Mouse (Mus musculus) CD4-positive, CD25-positive, alpha-beta regulatory T cell, adult 2 months (primary cell): ENCODE results near the gene Cux1.

Source experiments
- DNase-seq: peaks from one replicate; pipeline ENCODE4 v3.0.0-alpha.2; 2012; ENCODE audit warnings: low read depth, low spot score

The Cux1 gene

DNA sequence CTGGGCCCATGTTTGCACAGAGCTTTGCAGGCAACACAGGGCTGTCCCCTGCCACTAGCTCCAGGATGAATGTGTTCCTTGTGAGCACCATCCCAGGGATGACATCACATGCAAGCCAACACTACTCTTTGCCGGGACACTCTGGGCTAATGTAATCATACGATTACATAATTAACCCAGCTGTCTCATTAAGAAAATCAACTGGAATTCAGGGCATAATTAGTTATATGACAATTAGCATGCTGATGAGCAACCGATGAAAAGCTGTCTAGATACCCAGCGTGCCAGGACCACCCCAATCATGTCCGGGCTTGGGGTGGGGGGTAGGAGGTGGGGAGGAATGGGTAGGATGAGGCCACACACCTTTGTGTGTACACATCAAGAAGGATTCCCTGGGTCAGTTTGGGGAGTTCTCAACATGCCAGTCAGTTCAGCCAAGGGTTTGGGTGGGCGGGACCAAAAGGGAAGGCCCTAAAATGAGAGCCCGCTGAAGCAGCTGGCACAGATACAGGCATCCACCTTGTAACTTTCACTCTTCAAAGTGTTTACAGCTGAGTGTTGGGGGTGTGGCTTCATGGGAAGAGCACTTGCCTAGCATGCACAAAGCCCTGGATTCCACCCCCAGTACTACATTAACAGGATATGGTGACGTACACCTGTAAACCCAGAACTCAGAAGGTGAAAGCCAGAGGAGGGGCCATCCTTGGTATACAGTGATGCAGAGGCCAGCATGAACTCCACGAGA is 184.9 kb downstream of the Cux1 start:
- DNase-seq = peak; percentile 22

DNA sequence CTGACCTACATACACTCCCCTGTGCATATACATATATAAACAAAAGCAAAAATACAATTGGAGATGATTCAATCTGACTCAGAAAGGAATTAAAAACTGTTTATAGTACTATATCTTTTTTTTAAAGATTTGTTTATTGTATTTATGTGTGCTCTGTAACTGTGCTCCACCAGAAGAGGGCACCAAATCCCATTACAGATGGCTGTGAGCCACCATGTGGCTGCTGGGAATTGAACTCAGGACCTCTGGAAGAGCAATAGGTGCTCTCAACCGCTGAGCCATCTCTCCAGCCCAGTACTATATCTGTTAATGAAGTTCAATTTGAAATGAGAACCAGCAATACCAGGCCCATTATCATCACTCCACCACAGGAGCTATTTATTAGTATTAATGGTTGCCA is 187.9 kb downstream of the Cux1 start:
- DNase-seq = peak; percentile 36

DNA sequence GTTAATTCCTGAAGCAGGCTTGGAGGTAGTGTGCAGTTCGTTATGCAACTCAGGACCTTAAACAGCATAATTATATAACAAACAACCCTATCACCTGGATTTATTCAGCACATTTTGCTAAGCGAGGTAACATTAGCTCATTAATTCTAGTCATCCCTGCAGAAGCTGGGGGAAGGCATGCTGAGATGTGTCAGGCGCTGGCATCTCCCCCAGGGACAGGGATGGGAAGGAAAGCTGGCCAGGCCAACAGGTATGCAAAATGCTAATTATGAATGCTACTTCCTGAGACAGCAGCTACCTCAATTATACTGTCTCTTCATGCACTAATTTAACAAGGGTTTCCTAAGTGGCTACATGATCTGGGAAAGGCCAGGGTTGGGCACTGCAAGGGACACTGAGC is 190.2 kb downstream of the Cux1 start:
- no peak for DNase-seq

DNA sequence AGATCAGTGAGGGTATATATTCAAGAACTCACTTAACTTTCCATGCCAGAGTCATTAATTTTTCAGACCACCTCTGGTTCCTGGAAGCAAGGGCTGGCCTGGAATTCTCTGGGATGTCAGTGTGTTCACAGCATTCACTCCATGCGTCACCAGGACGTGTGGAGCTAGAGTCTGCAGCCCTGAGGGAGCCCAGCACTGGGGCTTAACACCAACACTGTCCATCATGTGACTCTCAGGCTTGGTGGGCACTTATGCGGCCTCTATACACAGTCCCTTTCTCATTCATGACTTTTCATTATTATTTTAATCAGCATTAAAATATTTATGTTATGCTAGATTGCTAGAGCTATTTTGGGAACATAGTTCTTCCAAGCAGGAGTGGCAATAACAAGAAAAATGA is 191.9 kb downstream of the Cux1 start:
- no peak for DNase-seq

DNA sequence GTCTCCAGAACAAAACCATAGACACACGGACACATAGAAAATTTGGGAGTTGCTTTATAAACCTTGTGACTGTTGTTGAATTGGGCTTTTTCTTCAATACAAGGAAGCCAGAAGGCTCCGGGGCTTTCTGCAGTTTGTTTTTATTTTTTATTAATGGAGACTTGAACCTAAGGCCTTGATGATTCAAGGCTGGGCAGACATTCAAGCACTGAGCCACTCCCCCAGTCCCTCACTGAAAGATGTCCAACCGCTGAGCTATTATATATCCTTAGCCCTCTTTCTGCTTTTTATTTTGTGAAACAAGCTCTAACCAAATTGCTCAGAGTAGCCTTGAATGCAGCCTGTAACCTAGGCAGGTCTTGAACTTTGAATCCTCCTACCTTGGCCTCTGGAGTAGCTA is 195.0 kb downstream of the Cux1 start:
- DNase-seq = no peak

DNA sequence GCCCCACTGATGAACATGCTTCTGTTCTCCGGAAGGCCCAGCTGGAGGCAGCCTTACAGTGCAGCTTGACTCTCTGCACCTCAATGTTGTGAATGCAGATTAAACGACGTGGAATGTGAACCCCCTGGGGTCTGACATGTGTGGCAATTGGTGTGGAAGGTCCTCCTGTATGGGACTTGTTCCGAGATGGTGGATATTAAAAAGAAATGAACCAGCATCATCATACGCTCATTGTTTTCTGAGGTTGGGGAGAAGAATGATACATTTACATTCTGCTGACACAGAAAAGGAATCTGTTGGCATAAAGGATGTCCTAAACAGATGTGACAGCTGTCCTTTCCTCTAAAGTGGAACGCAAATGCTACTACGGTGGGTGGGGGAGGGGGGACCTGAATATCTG is 203.9 kb downstream of the Cux1 start:
- DNase-seq = no peak

DNA sequence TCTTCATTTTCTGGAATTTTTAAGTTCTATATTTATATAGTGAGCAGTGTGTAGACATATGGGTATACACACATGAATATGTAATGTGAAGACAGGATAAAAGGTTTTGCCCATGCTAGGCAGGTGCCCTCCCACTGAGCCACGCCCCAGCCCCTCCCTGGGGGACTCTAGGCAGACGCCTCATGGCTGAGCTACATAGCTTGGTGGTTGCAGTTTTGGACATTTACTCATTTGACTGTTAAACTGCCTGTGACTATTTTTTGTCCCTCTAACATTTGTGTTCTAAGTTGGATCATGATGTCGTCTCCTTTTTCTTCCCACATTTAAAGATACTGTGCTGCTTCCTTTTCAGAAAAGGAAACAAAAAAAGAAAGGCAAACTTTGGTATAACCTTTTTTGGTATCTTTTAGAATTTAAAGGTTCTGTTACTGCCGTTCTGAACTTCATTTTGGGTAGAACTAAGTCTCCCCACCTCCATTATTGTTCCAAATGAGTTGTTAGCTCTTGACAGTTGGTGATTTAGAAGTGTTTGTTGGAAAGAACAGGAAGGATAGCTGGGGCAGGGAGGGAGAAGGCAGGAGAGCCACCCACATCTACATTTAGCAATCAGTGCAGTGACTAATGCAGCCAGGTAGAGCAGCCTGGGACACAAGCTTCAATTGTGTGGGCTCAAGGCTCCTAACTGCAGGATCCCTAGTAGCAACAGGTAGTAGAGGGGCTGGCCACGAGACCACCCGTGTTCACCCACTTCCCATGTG is 204.6 kb downstream of the Cux1 start:
- DNase-seq = no peak

DNA sequence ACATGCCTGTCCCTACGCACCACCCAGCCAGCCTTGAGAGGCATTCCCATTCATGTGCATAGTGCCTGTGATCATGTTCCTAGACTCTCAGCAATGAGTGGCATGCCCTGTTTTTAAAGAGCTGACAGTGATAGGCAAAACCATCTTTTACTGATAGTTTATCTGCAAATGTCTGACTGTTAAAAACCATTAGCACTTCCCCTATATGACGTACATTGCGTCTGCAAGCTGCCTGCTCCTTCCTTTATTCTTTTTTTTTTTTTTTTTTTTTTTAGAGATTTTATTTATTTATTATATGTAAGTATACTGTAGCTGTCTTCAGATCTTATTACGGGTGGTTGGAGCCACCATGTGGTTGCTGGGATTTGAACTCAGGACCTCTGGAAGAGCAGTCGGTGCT is 205.3 kb downstream of the Cux1 start:
- no peak for DNase-seq

DNA sequence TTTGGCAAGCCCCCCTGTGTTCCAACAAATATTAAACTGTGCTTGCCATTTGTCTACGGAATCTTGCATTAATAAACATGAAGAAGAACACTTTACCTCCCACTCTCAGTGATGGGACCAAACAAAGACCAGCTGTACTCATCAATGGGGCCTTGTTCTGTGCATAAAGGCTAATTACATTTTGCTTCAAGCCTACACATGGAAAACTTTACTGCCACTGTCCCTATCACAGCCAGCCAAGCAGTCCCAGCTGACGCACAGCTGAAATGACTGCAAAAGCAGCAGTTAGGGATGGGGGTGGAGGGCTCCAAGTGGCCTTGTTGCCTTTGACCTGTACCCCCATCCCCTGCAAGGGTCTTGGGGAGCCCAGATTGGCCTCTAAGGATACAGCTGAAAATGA is 210.1 kb downstream of the Cux1 start:
- DNase-seq = no peak

DNA sequence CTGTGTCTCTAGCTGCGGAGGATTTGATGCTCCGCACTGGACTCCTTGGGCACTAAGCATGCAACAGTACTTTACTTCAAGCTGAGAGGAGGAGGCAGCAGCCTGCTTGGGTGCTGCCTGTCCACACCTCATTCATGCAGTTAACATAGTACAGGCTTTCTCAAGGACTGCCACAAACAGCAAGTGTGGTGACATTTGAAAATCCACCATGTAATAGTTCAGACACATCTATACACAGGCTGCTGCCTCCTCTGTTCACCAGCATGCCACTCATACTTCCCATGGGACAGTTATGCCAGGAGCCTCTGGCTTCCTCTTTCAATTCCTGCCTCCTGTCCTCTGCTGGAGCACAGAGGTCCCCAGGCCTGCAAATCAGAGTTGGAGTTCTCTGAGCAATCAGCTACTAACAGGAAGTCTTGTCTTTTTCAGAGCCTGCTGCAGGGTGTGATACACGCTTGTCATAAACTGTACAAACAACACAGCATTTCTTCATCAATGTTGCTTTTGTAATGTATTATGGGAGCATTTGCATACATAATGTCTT is 211.6 kb downstream of the Cux1 start:
- DNase-seq = no peak

DNA sequence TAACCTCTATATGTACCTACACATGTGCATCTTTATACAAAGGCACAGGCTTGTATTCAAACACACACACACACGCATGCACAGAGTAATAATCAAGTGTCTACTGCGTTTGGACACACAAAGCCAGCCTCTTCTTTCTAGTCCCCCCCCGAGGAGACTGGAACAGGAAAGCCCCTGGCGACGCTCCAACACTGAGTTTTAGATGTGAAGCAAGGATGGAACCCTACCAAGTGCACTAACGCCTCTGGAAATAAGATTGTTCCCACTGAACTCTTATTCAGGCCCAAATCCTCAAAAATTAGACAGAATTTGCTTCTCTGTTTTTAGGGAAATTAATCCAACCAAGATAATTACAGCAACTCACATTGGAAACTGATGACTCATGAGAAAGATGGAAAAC is 212.6 kb downstream of the Cux1 start:
- no peak for DNase-seq

DNA sequence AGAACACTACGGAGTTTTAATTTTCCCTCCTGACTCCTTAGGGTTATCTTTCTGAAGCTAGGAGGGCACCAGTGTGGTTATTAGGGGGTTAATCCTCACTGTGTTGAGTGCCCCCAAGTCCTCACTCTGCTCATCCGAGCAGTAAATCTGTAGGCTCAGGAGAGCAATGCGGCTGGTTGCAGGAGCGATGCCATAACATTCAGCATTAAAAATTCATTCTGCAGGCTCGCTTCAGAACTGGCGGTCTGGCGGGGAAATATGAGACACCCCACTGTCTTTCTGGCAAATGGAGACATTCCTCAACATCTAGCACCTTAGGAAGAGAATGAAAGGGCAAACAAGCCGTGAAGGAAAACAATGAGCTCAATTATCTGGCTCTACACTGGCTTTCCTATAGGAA is 214.2 kb downstream of the Cux1 start:
- no peak for DNase-seq

DNA sequence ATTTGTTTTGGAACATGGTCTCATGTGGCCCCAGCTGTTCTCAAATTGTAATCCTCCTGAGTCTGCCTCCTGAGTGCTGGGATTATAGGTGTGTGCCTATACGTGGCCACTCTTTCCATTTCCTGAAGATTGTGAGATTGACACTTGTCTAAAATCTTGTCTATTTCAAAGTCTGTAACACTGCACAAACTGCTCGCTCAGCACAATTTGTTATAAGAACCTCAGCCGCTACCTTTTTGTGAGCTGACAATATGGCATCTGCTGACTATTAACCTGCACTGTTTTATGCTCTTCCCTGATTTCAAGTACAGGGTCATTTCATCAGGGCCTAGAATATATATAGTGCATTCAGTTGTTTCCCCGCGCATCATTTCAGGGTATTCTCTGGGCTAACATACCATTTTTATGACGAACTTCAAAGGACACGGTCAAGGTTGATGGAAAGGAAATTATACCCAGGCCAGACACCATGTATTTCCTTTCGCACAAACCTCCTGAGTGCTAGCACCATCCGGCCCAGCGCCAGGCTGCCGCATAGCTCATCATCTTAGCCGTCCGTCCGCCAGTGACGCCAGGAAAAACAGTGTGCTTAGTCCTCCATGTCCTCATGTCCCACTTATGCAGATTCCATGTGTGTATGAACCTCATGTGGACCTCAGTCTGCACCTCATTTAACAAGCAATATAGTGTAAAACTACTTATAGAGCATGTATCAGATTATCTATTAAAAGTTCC is 224.0 kb downstream of the Cux1 start:
- no peak for DNase-seq

DNA sequence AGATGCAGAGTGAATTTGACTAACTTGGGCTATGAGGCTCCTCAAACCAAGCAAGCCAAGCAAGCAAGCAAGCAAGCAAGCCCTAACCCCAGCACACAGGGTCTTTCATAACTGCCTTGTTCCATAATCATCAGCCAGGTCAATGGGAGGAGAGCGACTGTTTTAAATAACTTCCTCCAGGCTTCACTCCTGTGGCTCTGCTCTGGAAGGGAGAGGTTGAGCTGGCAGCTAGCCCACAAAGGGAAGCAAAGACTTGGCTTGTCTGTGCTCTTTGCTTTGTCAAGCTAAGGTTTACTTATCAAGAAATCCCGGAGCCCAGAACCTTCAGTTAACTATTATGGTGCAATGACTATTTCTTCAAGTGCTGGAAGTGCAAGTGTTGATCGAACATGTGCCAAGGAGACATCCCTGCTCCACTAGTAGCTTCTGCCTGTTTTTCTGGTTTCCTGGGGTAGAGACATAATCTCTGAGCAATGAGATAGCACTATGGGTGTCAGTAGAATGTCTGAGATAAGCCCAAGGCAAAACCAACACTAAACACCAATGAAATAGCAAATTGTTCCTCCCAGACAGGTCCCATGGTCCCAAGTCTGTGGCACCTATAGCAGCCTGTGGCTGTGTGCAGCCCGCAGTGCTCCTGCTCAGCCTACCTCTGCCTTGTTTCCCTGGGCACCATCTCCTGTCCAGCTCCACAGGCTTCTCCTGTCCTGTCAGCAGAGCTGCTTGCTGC is 230.3 kb downstream of the Cux1 start:
- DNase-seq = no peak

DNA sequence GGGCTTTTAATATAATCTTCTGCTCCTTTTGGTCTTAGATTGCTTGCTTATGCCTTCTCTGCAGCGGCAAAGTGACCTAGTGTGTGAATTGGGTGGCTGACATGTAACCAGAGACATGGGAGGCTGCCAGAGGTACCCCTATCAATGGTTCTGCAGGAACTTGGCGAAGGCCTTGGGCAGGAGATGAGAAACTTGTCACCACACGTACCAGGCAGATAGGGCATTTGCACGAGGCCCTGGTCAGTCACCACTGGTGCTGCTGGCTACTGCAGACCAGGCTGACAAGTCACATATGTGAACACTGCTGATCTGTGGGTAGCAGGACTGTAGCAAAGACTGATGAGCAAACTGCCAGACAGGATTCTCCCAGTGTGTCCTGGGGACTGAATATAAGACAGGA is 231.6 kb downstream of the Cux1 start:
- no peak for DNase-seq

DNA sequence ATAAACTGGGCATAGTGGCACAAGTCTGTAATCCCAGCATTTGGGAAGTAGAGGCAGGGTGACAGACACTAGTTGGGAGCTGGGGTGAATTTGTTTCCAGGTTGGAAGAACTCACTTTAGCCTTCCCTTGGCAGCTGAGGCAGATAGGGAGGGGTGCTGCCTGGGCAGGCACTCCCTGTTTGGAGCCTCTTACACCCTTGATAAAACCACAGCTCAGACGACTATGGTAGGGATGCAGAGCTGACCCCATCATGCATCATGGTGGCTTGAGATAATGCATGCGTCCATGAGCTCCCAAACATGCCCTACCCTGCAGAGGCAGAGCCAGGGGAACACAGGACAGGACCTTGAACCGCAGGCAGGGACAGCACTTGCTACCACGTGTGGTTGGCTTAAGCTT is 232.5 kb downstream of the Cux1 start:
- no peak for DNase-seq

DNA sequence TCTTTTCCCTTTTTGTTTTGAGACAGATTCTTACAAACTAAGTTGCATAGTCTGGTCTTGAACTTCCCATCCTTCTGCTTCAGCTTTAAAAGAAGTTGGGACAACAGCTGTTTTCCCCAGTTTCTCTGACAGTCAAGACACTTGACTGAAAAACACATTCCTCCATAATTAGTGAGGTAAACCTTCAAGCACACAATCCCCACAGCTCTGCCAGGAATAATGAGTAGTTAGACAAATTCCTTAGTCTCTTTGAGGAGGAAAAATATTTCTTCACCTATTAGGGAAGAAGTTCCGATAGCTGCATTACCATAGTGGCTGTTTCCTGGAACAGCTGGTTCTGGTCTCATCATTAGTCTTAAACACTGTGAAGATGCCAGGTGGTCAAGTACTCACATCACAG is 233.2 kb downstream of the Cux1 start:
- DNase-seq = no peak

DNA sequence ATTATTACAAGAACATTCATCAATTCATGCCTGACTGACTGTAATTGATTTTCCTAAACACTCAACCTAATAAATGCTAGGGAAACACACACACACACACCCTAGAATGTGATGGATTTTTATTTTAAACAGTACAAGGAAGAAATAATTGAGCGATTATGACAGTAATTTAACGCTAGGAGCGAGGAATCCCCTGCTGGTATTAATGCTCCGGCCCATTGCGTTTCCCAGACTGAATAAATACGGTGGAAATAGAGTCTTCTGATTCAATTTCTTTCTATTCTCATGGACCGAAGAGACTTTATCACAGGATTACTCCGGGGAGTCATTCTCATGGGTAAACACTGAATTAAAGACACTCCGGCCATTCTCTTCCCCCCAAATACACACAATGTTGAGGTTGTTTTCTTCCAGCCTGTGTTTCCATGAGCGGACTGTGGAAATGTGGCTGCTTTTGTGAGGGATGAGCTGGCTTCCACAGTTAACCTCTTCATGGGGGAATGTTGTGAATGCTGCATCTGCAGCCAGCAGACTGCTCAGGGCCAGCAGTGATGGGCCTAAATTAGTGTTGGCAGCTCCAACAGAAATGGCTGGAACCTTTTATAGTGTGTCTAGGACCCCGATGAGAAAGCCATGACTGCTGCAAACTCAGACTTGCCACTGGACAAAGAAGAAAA is 234.4 kb downstream of the Cux1 start:
- DNase-seq = no peak

DNA sequence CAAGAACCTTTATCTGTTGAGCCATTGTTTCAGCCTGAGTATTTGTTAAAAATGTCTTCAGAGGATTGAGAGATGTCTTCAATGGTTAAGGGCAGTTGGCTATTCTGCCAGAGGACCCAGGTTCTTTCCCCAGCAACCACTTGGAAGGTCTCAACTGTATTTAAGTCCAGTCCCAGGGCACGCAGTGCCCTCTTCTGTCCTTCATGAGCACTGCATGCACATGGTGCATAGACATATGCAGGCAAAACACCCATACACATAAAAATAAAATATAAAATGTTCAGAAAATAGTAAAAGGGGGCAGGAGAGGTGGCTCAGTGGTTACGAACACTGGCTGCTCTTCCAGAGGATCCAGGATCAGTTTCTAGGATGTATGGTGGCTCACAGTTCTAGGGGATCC is 239.6 kb downstream of the Cux1 start:
- peak; percentile 5 for DNase-seq

DNA sequence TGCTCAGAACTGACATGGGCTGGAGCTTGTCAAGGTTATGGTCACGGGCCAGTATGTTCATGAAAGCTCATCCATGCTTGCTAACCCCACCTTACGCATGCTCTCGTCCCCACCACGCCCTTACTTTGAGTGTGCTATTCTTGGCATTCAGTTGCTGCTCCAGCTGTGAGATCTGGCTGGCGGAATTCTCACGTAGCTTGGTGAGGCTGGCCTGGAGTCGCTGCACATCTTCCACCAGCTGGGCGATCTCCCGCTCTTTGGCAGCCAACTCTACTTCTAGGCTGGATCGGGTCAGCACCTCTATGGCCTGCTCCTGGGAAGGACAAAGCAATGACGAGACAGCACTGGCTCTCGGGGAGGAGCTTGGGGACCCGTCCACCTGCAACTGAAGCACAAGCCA is 240.7 kb downstream of the Cux1 start:
- no peak for DNase-seq

DNA sequence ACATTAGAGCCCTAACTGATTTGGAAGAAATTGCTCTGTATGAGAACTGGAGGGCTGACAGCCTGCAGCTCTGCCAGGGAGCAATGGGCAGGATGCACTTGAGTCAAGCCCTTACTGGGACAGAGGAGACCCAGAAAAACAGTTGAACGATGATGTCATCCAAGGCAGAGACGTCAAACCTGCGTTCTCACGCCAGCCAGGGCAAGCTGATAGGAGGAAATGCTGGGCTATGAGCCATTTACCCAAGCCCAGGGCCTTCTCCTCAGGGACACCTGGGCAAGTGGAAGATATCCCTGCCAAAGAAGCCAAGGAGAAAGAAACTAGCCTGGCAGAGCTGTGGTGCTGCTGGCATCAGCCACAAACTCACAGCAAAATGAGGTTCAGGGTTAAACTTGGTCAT is 242.8 kb downstream of the Cux1 start:
- DNase-seq = no peak
